Mouse (Mus musculus) ovary, postnatal 10 days (tissue): ENCODE measurements around the gene 4930432K21Rik.
A peak's percentile ranks its signal among the peaks of the same experiment; 100 is the strongest.

Experiments used
- DNase-seq: peaks from one replicate; pipeline ENCODE4 v3.0.0; 2022; ENCODE audit warnings: low spot score

The 4930432K21Rik gene

GRCm38 (mm10) chr8:84147769-84148530, at the start of gene 4930432K21Rik, which contains the start of gene Cc2d1a:
Gene 4930432K21Rik, plus strand, starts transcription at chr8:84148025.
Gene Cc2d1a, minus strand, starts transcription at chr8:84147936.
- peak; percentile 68 for DNase-seq

GRCm38 (mm10) chr8:84098376-84098775, 49.4 kb upstream of the 4930432K21Rik start:
- DNase-seq: no peak

- no peak for DNase-seq
These were observed 46.2 kb upstream of the 4930432K21Rik start for GRCm38 (mm10) chr8:84101476-84102270.

- no peak for DNase-seq
These were observed 44.2 kb upstream of the 4930432K21Rik start for GRCm38 (mm10) chr8:84103601-84104000.

GRCm38 (mm10) chr8:84104221-84104620, 43.6 kb upstream of the 4930432K21Rik start:
- DNase-seq: peak; percentile 24

- peak; percentile 89 for DNase-seq
These were observed 42.9 kb upstream of the 4930432K21Rik start, which contains the start of gene Dcaf15 for GRCm38 (mm10) chr8:84104697-84105609. Gene Dcaf15, minus strand, starts transcription at chr8:84104768.

- no peak for DNase-seq
These were observed 42.1 kb upstream of the 4930432K21Rik start for GRCm38 (mm10) chr8:84105676-84106075.

- DNase-seq: no peak
These were observed 41.4 kb upstream of the 4930432K21Rik start for GRCm38 (mm10) chr8:84106216-84107040.

GRCm38 (mm10) chr8:84115646-84116045, 32.2 kb upstream of the 4930432K21Rik start:
- DNase-seq: no peak

GRCm38 (mm10) chr8:84122151-84122550, 25.7 kb upstream of the 4930432K21Rik start:
- no peak for DNase-seq

GRCm38 (mm10) chr8:84125656-84126055, 22.2 kb upstream of the 4930432K21Rik start, which contains the start of gene Podnl1:
Gene Podnl1, plus strand, starts transcription at chr8:84125989.
- DNase-seq: no peak

- DNase-seq: no peak
These were observed 21.1 kb upstream of the 4930432K21Rik start for GRCm38 (mm10) chr8:84126742-84127141.

GRCm38 (mm10) chr8:84127202-84127901, 20.5 kb upstream of the 4930432K21Rik start:
- no peak for DNase-seq

GRCm38 (mm10) chr8:84128277-84128676, 19.5 kb upstream of the 4930432K21Rik start:
- DNase-seq: no peak

GRCm38 (mm10) chr8:84130806-84131205, 17.0 kb upstream of the 4930432K21Rik start:
- DNase-seq: no peak

GRCm38 (mm10) chr8:84132225-84132624, 15.6 kb upstream of the 4930432K21Rik start:
- no peak for DNase-seq

GRCm38 (mm10) chr8:84137848-84138247, 10.0 kb upstream of the 4930432K21Rik start:
- DNase-seq: no peak

GRCm38 (mm10) chr8:84140838-84141237, 7.0 kb upstream of the 4930432K21Rik start:
- DNase-seq: no peak

GRCm38 (mm10) chr8:84144636-84145245, 3.1 kb upstream of the 4930432K21Rik start:
- DNase-seq: no peak

GRCm38 (mm10) chr8:84147324-84147766, 480 bp upstream of the 4930432K21Rik start:
- DNase-seq: no peak
